21 mouse cellular contexts compared by ENCODE assay signal in genomic region chr6:83140044-83140443, GRCm38 (mm10). TPM values are rescaled to one million over a fixed set of nuclear protein-coding genes. Genes with fewer than 3 reads are reported as not detected.
DNase-seq lines count a peak whose midpoint lies in the region; ATAC-seq lines count a peak whose summit lies in the region.
"Had no signal": no experiment of that assay in that cellular context is flagged by ENCODE, and none has a peak within 500 bp of the region (broad histone marks: within the 10 kb centered on the region; RNA-seq: fewer than 3 reads in every experiment).

No protein-coding gene starts in this region.

- peaks cover 18% of the 10 kb centered on the region for H3K27me3 ChIP-seq in hindbrain, embryonic 13.5 days
- peaks cover 8% of the 10 kb centered on the region; the same call in 1 of the 2 replicates for H3K27me3 ChIP-seq in hindbrain, embryonic 16.5 days (replicated peaks; ENCODE audit: control insufficient read depth, insufficient read depth, low read length)
- 0 out of 2 replicates have a peak, but pooled peaks cover 5% of the 10 kb centered on the region for H3K27me3 ChIP-seq in embryonic facial prominence, embryonic 12.5 days
- 0 out of 2 replicates have a peak, but pooled peaks cover 9% of the 10 kb centered on the region for H3K27me3 ChIP-seq in limb, embryonic 10.5 days (ENCODE audit: low read depth, poor library complexity, severe bottlenecking)

- peaks cover 57% of the 10 kb centered on the region for H3K4me1 ChIP-seq in hindbrain, embryonic 13.5 days (replicated peaks)
- peaks cover 20% of the 10 kb centered on the region for H3K4me1 ChIP-seq in hindbrain, embryonic 16.5 days (ENCODE audit: control insufficient read depth, insufficient read depth, low read depth, low read length)
- peaks cover 57% of the 10 kb centered on the region for H3K4me1 ChIP-seq in embryonic facial prominence, embryonic 12.5 days
- peaks cover 85% of the 10 kb centered on the region for H3K4me1 ChIP-seq in limb, embryonic 10.5 days

- no peaks in the 10 kb centered on the region for H3K36me3 ChIP-seq in hindbrain, embryonic 13.5 days
- H3K36me3 ChIP-seq in hindbrain, embryonic 16.5 days (ENCODE audit: control insufficient read depth, insufficient read depth, low read length) = no peaks in the 10 kb centered on the region
- no peaks in the 10 kb centered on the region for H3K36me3 ChIP-seq in embryonic facial prominence, embryonic 12.5 days
- peaks cover 12% of the 10 kb centered on the region for H3K36me3 ChIP-seq in limb, embryonic 10.5 days
- H3K36me3 ChIP-seq: forebrain, embryonic 12.5 days; heart, embryonic 10.5 days had no signal

- DNase-seq in limb, embryonic 10.5 days (ENCODE audit: low spot score) = no peak
- no peak for DNase-seq in layer of hippocampus, postnatal 10 days (ENCODE audit: low spot score in 2 of 2)
- no peak for DNase-seq in embryo, embryonic 10 days (ENCODE audit: low spot score)
- DNase-seq in layer of hippocampus, postnatal 14 days (ENCODE audit: low spot score in 2 of 2) = no peak
- DNase-seq: adrenal gland, postnatal 10 days; cerebellum, adult 18-20 months; cerebellum, adult 9-11 months; embryo, embryonic 11 days; gastrocnemius, postnatal 36 days; heart, adult 18-20 months; heart, postnatal 10 days; kidney, adult 2 months had no signal

- ATAC-seq in hindbrain, embryonic 13.5 days (ENCODE audit: low FRiP score) = no peak
- ATAC-seq in hindbrain, embryonic 16.5 days = no peak
- ATAC-seq in embryonic facial prominence, embryonic 12.5 days (ENCODE audit: insufficient number of reproducible peaks, insufficient read depth, low FRiP score, low TSS enrichment) = no peak
- ATAC-seq: forebrain, embryonic 16.5 days; intestine, embryonic 16.5 days had no signal

- whole genome bisulfite sequencing in hindbrain, embryonic 13.5 days = 92% methylated on average over 8 of the region's 8 CpGs
- WGBS in hindbrain, embryonic 16.5 days = 85% methylated on average over 8 of the region's 8 CpGs
- WGBS in embryonic facial prominence, embryonic 12.5 days = 89% methylated on average over 8 of the region's 8 CpGs
- 93% methylated on average over 8 of the region's 8 CpGs for WGBS in limb, embryonic 10.5 days

- H3K27ac ChIP-seq in hindbrain, embryonic 13.5 days = no peak overlapping the region
- H3K27ac ChIP-seq in hindbrain, embryonic 16.5 days (ENCODE audit: low read depth, low read length) = no peak overlapping the region
- no peak overlapping the region for H3K27ac ChIP-seq in embryonic facial prominence, embryonic 12.5 days
- H3K27ac ChIP-seq in limb, embryonic 10.5 days = 0 out of 2 replicates have a peak overlapping the region, but pooled peaks have one; percentile 16
- H3K27ac ChIP-seq: forebrain, embryonic 12.5 days; heart, embryonic 10.5 days; hindbrain, embryonic 14.5 days had no signal

- no peak overlapping the region for H3K4me2 ChIP-seq in hindbrain, embryonic 13.5 days
- H3K4me2 ChIP-seq in hindbrain, embryonic 16.5 days (ENCODE audit: low read length) = no peak overlapping the region
- H3K4me2 ChIP-seq in embryonic facial prominence, embryonic 12.5 days (replicated peaks) = peak overlapping the region; percentile 0; the same call in 1 of the 2 replicates
- H3K4me2 ChIP-seq: forebrain, embryonic 12.5 days; hindbrain, embryonic 14.5 days had no signal

- H3K9me3 ChIP-seq in hindbrain, embryonic 13.5 days = no peaks in the 10 kb centered on the region
- no peaks in the 10 kb centered on the region for H3K9me3 ChIP-seq in hindbrain, embryonic 16.5 days (ENCODE audit: control insufficient read depth, low read length)
- H3K9me3 ChIP-seq in embryonic facial prominence, embryonic 12.5 days = no peaks in the 10 kb centered on the region
- H3K9me3 ChIP-seq in limb, embryonic 10.5 days (replicated peaks) = no peaks in the 10 kb centered on the region
- H3K9me3 ChIP-seq: forebrain, embryonic 12.5 days; G1E; heart, embryonic 10.5 days had no signal

- 0 out of 2 replicates have a peak overlapping the region, but pooled peaks have one; percentile 24 for H3K9ac ChIP-seq in hindbrain, embryonic 13.5 days
- H3K9ac ChIP-seq in hindbrain, embryonic 16.5 days (ENCODE audit: low read depth, low read length) = no peak overlapping the region
- no peak overlapping the region for H3K9ac ChIP-seq in embryonic facial prominence, embryonic 12.5 days
- H3K9ac ChIP-seq: forebrain, embryonic 12.5 days; hindbrain, embryonic 14.5 days had no signal

- no peak overlapping the region for H3K4me3 ChIP-seq in hindbrain, embryonic 13.5 days
- no peak overlapping the region for H3K4me3 ChIP-seq in hindbrain, embryonic 16.5 days (ENCODE audit: low read length)
- H3K4me3 ChIP-seq in embryonic facial prominence, embryonic 12.5 days = no peak overlapping the region
- peak overlapping the region; percentile 11; the same call in 1 of the 2 replicates for H3K4me3 ChIP-seq in limb, embryonic 10.5 days
- H3K4me3 ChIP-seq: forebrain, embryonic 12.5 days; heart, embryonic 10.5 days had no signal

RNA-seq across cellular contexts. Expression of gene Rtkn, which starts 4.8 kb away (rescaled TPM):
- polyA plus RNA-seq in hindbrain, embryonic 13.5 days (2015; fragmentation: Nextera tagmentation; extraction: Ambion mirVana) = 15.9 and 16.6 TPM in 2 replicates
- 18.9 and 20.3 TPM in 2 replicates for polyA plus RNA-seq in hindbrain, embryonic 16.5 days (2015; fragmentation: Nextera tagmentation; extraction: Ambion mirVana)
- polyA plus RNA-seq in embryonic facial prominence, embryonic 12.5 days (2016; fragmentation: Nextera tagmentation; extraction: Ambion mirVana) = 51.3 and 54.6 TPM in 2 replicates
- polyA plus RNA-seq in limb, embryonic 10.5 days (2016; fragmentation: Nextera tagmentation; extraction: Ambion mirVana) = 34.2 and 51.8 TPM in 2 replicates
- total RNA-seq in layer of hippocampus, postnatal 10 days (2021) = 10 to 100 TPM; 36.2 to 36.5 TPM
- total RNA-seq in layer of hippocampus, postnatal 14 days (2021) = 10 to 100 TPM; 61.2 to 65.1 TPM

RNA-seq across cellular contexts. Expression of gene Ino80b, which starts 14.8 kb away (rescaled TPM):
- polyA plus RNA-seq in hindbrain, embryonic 13.5 days (2015; fragmentation: Nextera tagmentation; extraction: Ambion mirVana) = 13.4 and 14.1 TPM in 2 replicates
- 13.5 and 14.7 TPM in 2 replicates for polyA plus RNA-seq in hindbrain, embryonic 16.5 days (2015; fragmentation: Nextera tagmentation; extraction: Ambion mirVana)
- polyA plus RNA-seq in embryonic facial prominence, embryonic 12.5 days (2016; fragmentation: Nextera tagmentation; extraction: Ambion mirVana) = 17.9 and 21.4 TPM in 2 replicates
- polyA plus RNA-seq in limb, embryonic 10.5 days (2016; fragmentation: Nextera tagmentation; extraction: Ambion mirVana) = 17.4 and 17.8 TPM in 2 replicates
- 10 to 100 TPM; 21.6 to 22.6 TPM for total RNA-seq in layer of hippocampus, postnatal 10 days (2021)
- total RNA-seq in layer of hippocampus, postnatal 14 days (2021) = 10 to 100 TPM; 24.1 TPM

RNA-seq across cellular contexts. Expression of gene Wdr54, which starts 16.2 kb away (rescaled TPM):
- 15.2 and 15.5 TPM in 2 replicates for polyA plus RNA-seq in hindbrain, embryonic 13.5 days (2015; fragmentation: Nextera tagmentation; extraction: Ambion mirVana)
- polyA plus RNA-seq in hindbrain, embryonic 16.5 days (2015; fragmentation: Nextera tagmentation; extraction: Ambion mirVana) = 19.3 and 21.1 TPM in 2 replicates
- polyA plus RNA-seq in embryonic facial prominence, embryonic 12.5 days (2016; fragmentation: Nextera tagmentation; extraction: Ambion mirVana) = 10.0 and 11.3 TPM in 2 replicates
- polyA plus RNA-seq in limb, embryonic 10.5 days (2016; fragmentation: Nextera tagmentation; extraction: Ambion mirVana) = 10.9 and 13.7 TPM in 2 replicates
- 10 to 100 TPM; 21.5 to 28.1 TPM for total RNA-seq in layer of hippocampus, postnatal 10 days (2021)
- total RNA-seq in layer of hippocampus, postnatal 14 days (2021) = 10 to 100 TPM; 24.4 to 26.0 TPM
- polyA plus RNA-seq: G1E had no signal

RNA-seq across cellular contexts. Expression of gene 1700003E16Rik, which starts 16.2 kb away (rescaled TPM):
- 4.3 and 6.0 TPM in 2 replicates for polyA plus RNA-seq in hindbrain, embryonic 13.5 days (2015; fragmentation: Nextera tagmentation; extraction: Ambion mirVana)
- 11.0 and 12.9 TPM in 2 replicates for polyA plus RNA-seq in hindbrain, embryonic 16.5 days (2015; fragmentation: Nextera tagmentation; extraction: Ambion mirVana)
- polyA plus RNA-seq in embryonic facial prominence, embryonic 12.5 days (2016; fragmentation: Nextera tagmentation; extraction: Ambion mirVana) = 2.8 and 2.9 TPM in 2 replicates
- 0.80 and 1.6 TPM in 2 replicates for polyA plus RNA-seq in limb, embryonic 10.5 days (2016; fragmentation: Nextera tagmentation; extraction: Ambion mirVana)
- 10 to 100 TPM; 20.6 to 22.1 TPM for total RNA-seq in layer of hippocampus, postnatal 10 days (2021)
- 10 to 100 TPM; 20.4 to 21.1 TPM for total RNA-seq in layer of hippocampus, postnatal 14 days (2021)
- polyA plus RNA-seq: G1E had no signal

RNA-seq across cellular contexts. Expression of gene Wbp1, which starts 18.7 kb away (rescaled TPM):
- polyA plus RNA-seq in hindbrain, embryonic 13.5 days (2015; fragmentation: Nextera tagmentation; extraction: Ambion mirVana) = 216 and 227 TPM in 2 replicates
- polyA plus RNA-seq in hindbrain, embryonic 16.5 days (2015; fragmentation: Nextera tagmentation; extraction: Ambion mirVana) = 146 and 148 TPM in 2 replicates
- 193 and 204 TPM in 2 replicates for polyA plus RNA-seq in embryonic facial prominence, embryonic 12.5 days (2016; fragmentation: Nextera tagmentation; extraction: Ambion mirVana)
- 136 and 188 TPM in 2 replicates for polyA plus RNA-seq in limb, embryonic 10.5 days (2016; fragmentation: Nextera tagmentation; extraction: Ambion mirVana)
- total RNA-seq in layer of hippocampus, postnatal 10 days (2021) = 10 to 100 TPM; 68.6 to 72.7 TPM
- total RNA-seq in layer of hippocampus, postnatal 14 days (2021) = 10 to 100 TPM; 66.7 to 72.6 TPM
